Mouse (Mus musculus) liver, embryonic 16.5 days (tissue): Measurements from ENCODE around the gene Pparg. TPM values are rescaled to one million over a fixed set of nuclear protein-coding genes. Genes with fewer than 3 reads are reported as not detected.

Source experiments
- ATAC-seq: fragments of 200-750 bp; cut with Nextera tagmentation; 2 replicates; pipeline ENCODE4 v1.8.0; 2017; ENCODE audit warnings: low read depth, mild to moderate bottlenecking, moderate number of reproducible peaks, moderate library complexity
- H3K27ac ChIP-seq: fragments of 300-500 bp; sonication (generic); 2 replicates; pipeline ENCODE4 v1.5.1; 2014; ENCODE audit warnings: mild to moderate bottlenecking, low read length
- H3K27me3 ChIP-seq: fragments of 300-500 bp; sonication (generic); 2 replicates; pipeline ENCODE4 v1.6.1; 2014; ENCODE audit warnings: low read depth, low read length, mixed read lengths; ENCODE audit not compliant: control insufficient read depth, insufficient read depth
- H3K36me3 ChIP-seq: fragments of 300-500 bp; sonication (generic); 2 replicates; pipeline ENCODE4 v1.6.1; 2014; ENCODE audit warnings: mild to moderate bottlenecking; ENCODE audit not compliant: control insufficient read depth, insufficient read depth
- H3K4me1 ChIP-seq: fragments of 300-500 bp; sonication (generic); 2 replicates; pipeline ENCODE4 v1.6.1; 2014; ENCODE audit warnings: low read depth, low read length, mixed read lengths; ENCODE audit not compliant: control insufficient read depth
- H3K4me2 ChIP-seq: fragments of 300-500 bp; sonication (generic); 2 replicates; pipeline ENCODE4 v1.6.1; 2014; ENCODE audit warnings: low read depth, low read length, mixed read lengths
- H3K4me3 ChIP-seq: fragments of 300-500 bp; sonication (generic); 2 replicates; pipeline ENCODE4 v1.5.1; 2014; ENCODE audit warnings: low read depth, mild to moderate bottlenecking, low read length
- H3K9ac ChIP-seq: fragments of 300-500 bp; sonication (generic); 2 replicates; pipeline ENCODE4 v1.6.1; 2014; ENCODE audit warnings: low read depth, low read length
- H3K9me3 ChIP-seq: fragments of 300-500 bp; sonication (generic); replicated peaks from 2 replicates; pipeline ENCODE4 v1.6.1; 2016; ENCODE audit warnings: low read length; ENCODE audit not compliant: control insufficient read depth
- WGBS: fragments of 180-500 bp; shearing (Covaris S2); extraction: QIAGEN DNeasy Blood & Tissue Kit; methylation state at CpG from one replicate; pipeline ENCODE4 v1.1.7; 2014; ENCODE audit not compliant: insufficient replicate concordance; 5-methylcytosine and 5-hydroxymethylcytosine counted together
- polyA plus RNA-seq: library from polyadenylated mRNA; unstranded; fragments of >200 nt; fragmentation: Nextera tagmentation; extraction: Ambion mirVana; gene quantifications from 2 replicates; pipeline ENCODE4 v1.2.1, GENCODE M21; 2015

Pparg gene
- polyA plus RNA-seq, 1 experiment from 2014 or later: 1.7 TPM

- no peaks in the 10 kb centered on the region for H3K4me1 ChIP-seq
- no peaks in the 10 kb centered on the region for H3K27me3 ChIP-seq
- H3K36me3 ChIP-seq: no peaks in the 10 kb centered on the region
- no peak overlapping the region for H3K4me3 ChIP-seq
- H3K27ac ChIP-seq: no peak overlapping the region
- H3K9ac ChIP-seq: no peak overlapping the region
- no peak overlapping the region for H3K4me2 ChIP-seq
- ATAC-seq: no peak
- WGBS: 39% methylated on average over 2 of the region's 2 CpGs
- no peaks in the 10 kb centered on the region for H3K9me3 ChIP-seq
Observed at GRCm38 (mm10) chr6:115432726-115433125, 72.0 kb downstream of the Pparg start.

GRCm38 (mm10) chr6:115434054-115434453, 73.3 kb downstream of the Pparg start:
- 20% methylated on average over 1 of the region's 1 CpGs for WGBS
- no peak overlapping the region for H3K4me3 ChIP-seq
- H3K4me2 ChIP-seq: no peak overlapping the region
- H3K36me3 ChIP-seq: no peaks in the 10 kb centered on the region
- H3K4me1 ChIP-seq: no peaks in the 10 kb centered on the region
- H3K27ac ChIP-seq: no peak overlapping the region
- H3K9me3 ChIP-seq: no peaks in the 10 kb centered on the region
- no peaks in the 10 kb centered on the region for H3K27me3 ChIP-seq
- H3K9ac ChIP-seq: no peak overlapping the region
- ATAC-seq: no peak

DNA sequence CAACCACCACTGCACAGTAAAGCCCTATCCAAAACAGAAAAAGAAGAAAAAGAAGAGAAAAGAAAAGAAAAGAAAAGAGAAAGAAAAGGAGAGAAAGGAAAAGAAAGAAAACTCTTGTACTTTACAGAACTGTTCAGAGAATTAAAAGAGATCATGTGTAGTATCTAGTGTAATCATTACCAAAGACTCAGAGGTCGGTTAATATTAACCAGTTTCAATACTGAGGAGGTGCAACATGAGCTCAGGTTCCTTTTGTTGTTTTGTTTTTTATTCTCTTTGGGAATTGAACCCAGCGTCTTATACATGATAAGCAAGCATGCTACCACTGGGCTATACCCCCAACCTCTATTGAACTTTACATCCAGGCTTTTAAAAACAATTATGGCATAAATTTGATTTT, 74.1 kb downstream of the Pparg start:
- ATAC-seq: no peak

DNA sequence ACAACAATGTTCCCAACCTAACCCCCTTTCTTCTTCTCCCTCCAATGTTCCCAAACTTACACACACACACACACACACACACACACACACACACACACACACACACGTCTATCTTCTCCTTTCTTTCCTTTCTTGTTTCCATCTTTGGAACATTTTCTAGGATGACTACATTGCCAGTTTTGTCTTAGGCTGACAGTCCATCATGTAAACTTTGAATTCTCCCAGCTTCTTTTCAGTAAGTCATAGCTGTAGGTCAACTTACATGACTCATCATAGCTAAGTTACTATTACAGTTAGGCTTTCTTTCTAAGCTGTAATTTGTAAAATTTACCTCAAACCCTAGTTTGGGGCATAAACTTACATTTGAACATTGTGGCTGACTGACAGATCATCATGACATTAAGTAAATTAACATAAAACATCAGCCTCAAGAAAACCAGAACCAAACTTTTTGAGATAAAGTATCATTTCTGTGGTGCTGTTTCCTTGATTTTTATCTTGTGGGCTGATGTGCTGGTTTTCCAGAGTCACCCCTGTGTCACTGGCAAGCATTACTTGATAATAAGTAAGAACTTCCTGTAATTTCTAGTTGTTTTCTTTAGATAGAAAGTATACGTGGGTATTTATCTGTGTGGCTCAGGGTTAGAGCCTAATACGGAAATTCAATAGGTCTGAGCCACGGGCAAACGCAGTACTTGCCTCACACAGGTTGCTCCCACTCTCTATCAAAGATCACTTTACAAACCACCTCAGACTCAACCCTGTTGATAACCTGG, 79.7 kb downstream of the Pparg start:
- no peak overlapping the region for H3K4me2 ChIP-seq
- no peak overlapping the region for H3K27ac ChIP-seq
- ATAC-seq: no peak
- H3K9ac ChIP-seq: no peak overlapping the region
- H3K4me3 ChIP-seq: no peak overlapping the region
- H3K27me3 ChIP-seq: no peaks in the 10 kb centered on the region
- 29% methylated on average over 5 of the region's 5 CpGs for WGBS
- no peaks in the 10 kb centered on the region for H3K9me3 ChIP-seq
- no peaks in the 10 kb centered on the region for H3K36me3 ChIP-seq
- H3K4me1 ChIP-seq: no peaks in the 10 kb centered on the region

More for the DNA sequence above, 74.1 kb downstream of the Pparg start:
- H3K36me3 ChIP-seq: no peaks in the 10 kb centered on the region
- no peaks in the 10 kb centered on the region for H3K4me1 ChIP-seq
- H3K27ac ChIP-seq: no peak overlapping the region
- H3K27me3 ChIP-seq: no peaks in the 10 kb centered on the region
- H3K4me2 ChIP-seq: no peak overlapping the region
- H3K9ac ChIP-seq: no peak overlapping the region
- no peak overlapping the region for H3K4me3 ChIP-seq
- no peaks in the 10 kb centered on the region for H3K9me3 ChIP-seq
- 52% methylated on average over 2 of the region's 2 CpGs for WGBS

DNA sequence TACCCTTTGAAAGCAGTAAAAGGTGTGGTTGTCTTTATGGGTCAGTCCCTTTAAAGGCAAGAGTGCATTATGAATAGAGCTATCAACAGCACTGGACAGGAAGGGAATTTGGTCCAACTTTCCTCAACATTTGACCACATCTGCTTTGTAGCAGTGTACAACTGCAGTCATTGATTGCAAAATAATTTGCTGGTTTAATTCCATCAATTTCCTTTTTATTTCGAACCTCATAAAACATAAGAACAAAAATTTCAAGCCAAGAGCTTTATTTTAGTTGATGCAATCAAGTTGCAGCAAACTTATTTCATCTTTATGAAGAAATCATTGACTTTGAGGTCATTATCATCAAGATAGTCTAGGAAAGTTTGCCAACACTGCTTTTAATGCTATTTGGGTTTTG, 91.8 kb downstream of the Pparg start:
- Histone ChIP-seq H3K9ac (no peak overlapping the region), H3K4me1 (no peaks in the 10 kb centered on the region), H3K36me3 (no peaks in the 10 kb centered on the region), H3K9me3 (no peaks in the 10 kb centered on the region), H3K27me3 (no peaks in the 10 kb centered on the region), H3K4me2 (no peak overlapping the region), H3K27ac (no peak overlapping the region), H3K4me3 (no peak overlapping the region)
- ATAC-seq: no peak
- WGBS: 48% methylated on average over 1 of the region's 1 CpGs

DNA sequence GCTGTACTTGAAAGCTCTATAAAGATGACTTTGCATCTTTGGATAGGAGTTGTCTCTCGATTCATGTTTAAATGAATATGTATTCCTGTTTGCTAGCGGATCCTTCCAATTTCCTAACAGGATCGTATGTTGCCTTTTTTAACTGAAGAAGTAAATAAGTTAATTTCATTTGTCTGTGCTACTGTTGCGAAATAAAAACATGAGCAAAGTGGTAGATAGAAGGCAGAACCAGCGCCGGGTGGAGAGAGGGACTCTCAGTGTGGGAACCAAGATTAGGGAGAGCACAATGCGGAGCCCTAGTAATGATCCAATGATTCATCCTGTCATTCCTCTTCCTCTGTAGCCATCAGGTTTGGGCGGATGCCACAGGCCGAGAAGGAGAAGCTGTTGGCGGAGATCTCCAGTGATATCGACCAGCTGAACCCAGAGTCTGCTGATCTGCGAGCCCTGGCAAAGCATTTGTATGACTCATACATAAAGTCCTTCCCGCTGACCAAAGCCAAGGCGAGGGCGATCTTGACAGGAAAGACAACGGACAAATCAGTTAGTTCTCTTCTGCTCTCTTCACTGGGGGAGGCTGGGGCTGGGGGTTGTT, 102.1 kb downstream of the Pparg start:
- no peaks in the 10 kb centered on the region for H3K36me3 ChIP-seq
- no peaks in the 10 kb centered on the region for H3K9me3 ChIP-seq
- ATAC-seq: no peak
- no peaks in the 10 kb centered on the region for H3K27me3 ChIP-seq
- no peak overlapping the region for H3K27ac ChIP-seq
- no peak overlapping the region for H3K9ac ChIP-seq
- H3K4me3 ChIP-seq: no peak overlapping the region
- no peaks in the 10 kb centered on the region; the same call in none of the 2 replicates for H3K4me1 ChIP-seq
- WGBS: 26% methylated on average over 16 of the region's 16 CpGs
- no peak overlapping the region for H3K4me2 ChIP-seq

- WGBS: 55% methylated on average over 2 of the region's 2 CpGs
- Histone ChIP-seq H3K36me3 (no peaks in the 10 kb centered on the region), H3K4me3 (no peak overlapping the region), H3K4me1 (no peaks in the 10 kb centered on the region; the same call in none of the 2 replicates), H3K27ac (no peak overlapping the region), H3K9ac (no peak overlapping the region), H3K9me3 (no peaks in the 10 kb centered on the region), H3K27me3 (no peaks in the 10 kb centered on the region), H3K4me2 (no peak overlapping the region)
- ATAC-seq: no peak
Observed at GRCm38 (mm10) chr6:115463338-115463737, 102.6 kb downstream of the Pparg start.

GRCm38 (mm10) chr6:115464661-115465060, 103.9 kb downstream of the Pparg start:
- no peak overlapping the region for H3K4me2 ChIP-seq
- H3K9ac ChIP-seq: no peak overlapping the region
- no peaks in the 10 kb centered on the region for H3K27me3 ChIP-seq
- no peak overlapping the region for H3K4me3 ChIP-seq
- no peak for ATAC-seq
- H3K27ac ChIP-seq: no peak overlapping the region
- no peaks in the 10 kb centered on the region; the same call in none of the 2 replicates for H3K4me1 ChIP-seq
- no peaks in the 10 kb centered on the region for H3K9me3 ChIP-seq
- WGBS: 23% methylated on average over 3 of the region's 3 CpGs
- no peaks in the 10 kb centered on the region for H3K36me3 ChIP-seq

DNA sequence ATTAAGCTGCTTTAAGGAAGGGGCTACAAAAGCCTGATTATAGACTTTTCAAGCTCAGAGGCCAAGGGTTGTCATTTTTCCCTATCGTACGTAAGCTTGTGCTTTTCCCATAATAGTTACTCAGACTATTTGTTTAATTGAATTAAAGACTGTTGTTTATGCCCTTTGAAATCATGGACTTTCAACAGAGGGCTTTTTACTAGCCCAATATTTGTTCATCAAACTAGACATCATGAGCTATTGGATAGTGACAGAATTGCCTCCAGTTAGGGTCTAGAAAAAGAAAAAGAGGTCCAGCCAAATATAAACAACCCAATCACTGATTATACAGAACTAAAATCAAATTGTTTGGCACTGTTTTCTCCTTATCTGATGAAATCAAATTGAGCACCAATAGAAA, 104.7 kb downstream of the Pparg start:
- H3K36me3 ChIP-seq: no peaks in the 10 kb centered on the region
- H3K4me3 ChIP-seq: no peak overlapping the region
- ATAC-seq: no peak
- H3K9me3 ChIP-seq: no peaks in the 10 kb centered on the region
- no peaks in the 10 kb centered on the region; the same call in none of the 2 replicates for H3K4me1 ChIP-seq
- no peak overlapping the region for H3K4me2 ChIP-seq
- no peaks in the 10 kb centered on the region for H3K27me3 ChIP-seq
- H3K9ac ChIP-seq: no peak overlapping the region
- H3K27ac ChIP-seq: no peak overlapping the region
- WGBS: 64% methylated on average over 2 of the region's 2 CpGs
